Mouse (Mus musculus) layer of hippocampus, postnatal 25 days (tissue): ENCODE measurements around the gene Pdlim5. TPM values are rescaled to one million over a fixed set of nuclear protein-coding genes. Genes with fewer than 3 reads are reported as not detected.

Experiments used
- DNase-seq, 2 experiments: peaks; one replicate each; pipeline ENCODE4 v3.0.0; 2022; ENCODE audit warnings: mixed read lengths in 2 of 2, low spot score in 1 of 2; ENCODE audit errors: extremely low spot score in 1 of 2
- total RNA-seq, 2 experiments: library from RNA; stranded (reverse); gene quantifications; 2 replicates each; pipeline ENCODE4 v1.2.3; 2021

The Pdlim5 gene
- total RNA-seq, 2 experiments from 2014 or later = 21.3 to 24.5 TPM

DNA sequence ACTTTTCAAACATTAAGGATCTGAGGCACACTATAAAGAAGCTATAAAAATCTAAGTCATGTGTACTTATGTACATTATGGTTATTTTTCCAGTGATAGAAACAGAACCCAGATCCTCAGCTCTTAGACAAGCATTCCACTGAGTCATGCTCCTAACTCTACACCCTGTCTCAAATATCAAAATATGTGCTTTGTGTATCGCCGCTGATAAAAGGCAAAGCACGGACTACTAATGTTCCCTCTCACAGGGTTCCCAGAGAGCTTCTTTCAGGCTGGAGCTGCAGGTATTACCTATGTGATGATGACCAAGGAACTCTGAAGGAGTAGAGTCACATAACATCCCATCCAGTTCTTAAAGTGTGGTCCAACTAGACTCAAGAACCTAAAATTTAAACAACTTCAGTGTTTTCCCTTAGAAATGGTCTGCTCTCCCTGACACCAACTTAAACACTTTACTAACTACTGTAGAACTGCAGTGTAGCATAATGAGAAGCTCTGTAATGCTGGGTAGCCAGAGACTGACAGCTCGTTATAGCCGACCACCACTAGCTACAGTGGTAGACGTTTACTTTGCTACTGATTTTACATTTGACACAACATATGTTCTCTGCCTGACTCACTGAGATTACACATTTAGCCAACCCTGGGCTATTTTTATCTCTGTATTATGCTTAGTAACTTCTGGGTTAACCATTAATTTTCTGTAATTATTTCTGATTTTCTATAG lies 115.0 kb downstream of the Pdlim5 start:
- no peak for DNase-seq

GRCm38 (mm10) chr3:142279011-142279410 lies 116.5 kb downstream of the Pdlim5 start:
- no peak for DNase-seq

DNA sequence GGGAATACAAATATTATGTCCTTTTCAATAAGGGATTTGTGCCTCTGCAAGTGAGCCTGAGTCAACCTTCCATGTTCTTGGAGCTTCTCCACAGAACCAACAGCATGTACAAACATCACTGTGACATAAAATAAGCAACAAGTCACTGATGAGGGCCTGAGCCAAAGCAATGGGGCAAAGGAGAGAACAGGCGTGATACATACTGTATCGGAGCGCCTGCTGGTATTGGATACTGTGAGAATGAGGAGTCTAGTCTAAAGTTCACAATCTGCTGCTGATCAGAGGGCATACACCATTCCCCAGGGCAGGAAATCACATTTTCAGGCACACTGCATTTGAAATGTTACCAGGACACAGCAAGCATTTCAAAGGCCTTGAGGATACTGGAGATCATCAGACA lies 119.0 kb downstream of the Pdlim5 start:
- no peak for DNase-seq

DNA sequence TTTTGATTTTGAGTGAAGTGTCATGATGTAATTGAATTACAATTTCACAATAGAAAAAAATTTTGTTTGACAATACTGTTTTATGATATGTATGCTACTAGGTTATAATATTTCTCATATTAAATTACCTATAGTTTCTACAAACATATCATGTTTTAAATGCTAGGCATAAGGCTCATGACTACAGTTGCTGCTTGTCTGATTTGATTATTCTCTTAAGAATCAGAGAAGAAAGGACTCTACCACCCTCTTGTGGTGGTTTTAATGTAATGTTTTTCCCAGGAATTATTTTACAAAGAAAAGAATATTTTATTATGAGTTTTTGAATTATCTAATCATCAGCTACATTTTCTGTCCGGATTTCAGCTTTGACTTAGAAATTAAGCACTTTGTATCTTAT lies 120.5 kb downstream of the Pdlim5 start:
- no peak for DNase-seq

GRCm38 (mm10) chr3:142274451-142274850 lies 121.0 kb downstream of the Pdlim5 start:
- no peak for DNase-seq

GRCm38 (mm10) chr3:142273265-142273664 lies 122.2 kb downstream of the Pdlim5 start:
- DNase-seq = no peak

DNA sequence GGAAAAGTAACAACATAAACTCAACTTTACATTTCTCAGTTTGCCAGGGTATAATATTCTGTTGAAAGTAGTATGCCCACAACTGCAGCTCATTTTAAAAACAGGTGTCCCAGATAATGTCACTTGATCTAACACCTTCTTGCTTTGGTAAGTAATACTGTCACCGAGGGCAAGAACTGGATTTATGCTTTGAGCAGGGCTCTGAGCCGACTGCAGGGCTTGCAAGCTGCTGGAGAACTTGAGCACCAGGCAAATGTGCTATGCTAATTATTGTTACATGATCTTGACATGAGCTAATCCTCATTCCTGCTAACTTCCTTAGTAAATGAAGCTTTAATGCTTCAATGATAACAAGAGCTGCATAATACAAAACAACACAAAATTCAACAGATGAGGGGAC lies 139.1 kb downstream of the Pdlim5 start:
- DNase-seq = no peak

DNA sequence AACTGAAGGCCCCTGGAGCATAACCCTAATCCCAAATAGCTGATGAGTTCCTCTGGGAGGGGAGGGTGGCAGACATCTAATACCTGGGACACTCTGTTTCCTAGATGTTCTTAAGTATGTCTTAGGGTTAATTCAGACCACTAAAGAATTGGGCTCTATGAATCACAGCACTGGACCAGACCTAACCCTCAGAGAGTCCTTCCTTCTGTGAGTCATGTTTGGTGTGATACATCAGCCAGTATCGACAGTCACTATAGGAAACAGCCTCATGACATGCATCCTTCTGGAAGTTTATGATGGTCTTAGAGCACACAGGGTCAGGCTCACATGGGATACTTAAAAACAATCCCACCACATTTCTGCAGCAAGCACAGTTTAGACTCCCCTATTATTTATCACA lies 143.4 kb downstream of the Pdlim5 start:
- DNase-seq = no peak

GRCm38 (mm10) chr3:142249458-142249857 lies 146.0 kb downstream of the Pdlim5 start:
- no peak for DNase-seq

- no peak for DNase-seq
These were observed 152.2 kb downstream of the Pdlim5 start for GRCm38 (mm10) chr3:142243263-142243662.

DNA sequence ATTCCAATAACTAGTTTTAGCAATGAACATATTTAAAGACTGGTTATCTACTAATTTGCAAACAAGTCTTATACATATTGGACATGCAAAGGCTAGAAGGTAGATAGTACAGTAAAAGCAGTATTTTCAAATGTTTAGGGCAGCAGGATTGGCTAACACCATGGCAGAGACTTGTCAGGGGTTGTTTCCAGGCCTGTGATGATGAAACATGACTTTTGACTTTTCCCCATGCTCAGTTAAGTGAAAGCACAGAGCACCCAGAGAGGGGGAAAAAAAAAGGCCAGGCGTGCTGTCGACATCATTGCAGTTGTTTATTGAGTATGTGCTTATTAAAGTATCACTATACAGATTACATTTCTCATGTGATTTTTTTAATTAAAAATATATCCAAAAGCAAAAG lies 156.2 kb downstream of the Pdlim5 start:
- DNase-seq = no peak

DNA sequence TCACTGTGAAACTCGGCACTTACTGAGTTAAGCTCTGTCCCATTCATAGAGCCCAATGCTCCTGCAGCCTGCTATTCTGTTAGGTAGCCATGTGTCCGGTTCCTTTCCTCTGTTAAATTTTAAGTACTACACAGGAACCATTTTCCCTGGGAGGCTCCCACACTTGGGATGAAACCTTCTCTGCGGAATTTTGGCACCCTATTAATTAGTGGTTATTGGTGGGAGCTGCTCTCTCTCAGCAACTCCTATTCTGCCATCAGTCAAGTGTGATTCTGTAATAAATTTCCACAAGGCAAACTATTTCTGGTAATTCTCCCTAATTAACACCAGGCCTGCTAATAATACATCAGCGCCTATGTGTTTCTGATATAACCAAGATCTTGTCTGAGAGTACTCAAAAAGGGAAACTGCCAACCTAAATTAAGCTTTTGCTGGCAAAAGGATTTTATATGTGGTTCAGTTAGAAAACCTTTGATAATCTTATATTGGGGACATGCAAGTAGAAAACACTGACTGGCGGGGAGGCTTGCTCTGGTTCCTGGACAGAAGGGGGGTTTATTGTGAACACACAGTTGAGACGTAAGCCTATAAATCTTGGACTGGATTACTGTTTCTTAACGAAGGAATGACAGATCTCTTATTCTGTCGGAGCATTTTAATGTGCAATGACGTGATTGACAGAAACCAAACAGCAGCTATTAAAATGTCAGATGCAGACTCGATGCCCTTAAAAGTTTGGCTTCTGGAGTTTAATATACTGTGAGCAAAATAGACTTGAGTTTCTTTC lies 157.0 kb downstream of the Pdlim5 start:
- no peak for DNase-seq

GRCm38 (mm10) chr3:142237621-142238020 lies 157.9 kb downstream of the Pdlim5 start:
- DNase-seq = no peak

- no peak for DNase-seq
These were observed 161.7 kb downstream of the Pdlim5 start for GRCm38 (mm10) chr3:142233606-142234465.

DNA sequence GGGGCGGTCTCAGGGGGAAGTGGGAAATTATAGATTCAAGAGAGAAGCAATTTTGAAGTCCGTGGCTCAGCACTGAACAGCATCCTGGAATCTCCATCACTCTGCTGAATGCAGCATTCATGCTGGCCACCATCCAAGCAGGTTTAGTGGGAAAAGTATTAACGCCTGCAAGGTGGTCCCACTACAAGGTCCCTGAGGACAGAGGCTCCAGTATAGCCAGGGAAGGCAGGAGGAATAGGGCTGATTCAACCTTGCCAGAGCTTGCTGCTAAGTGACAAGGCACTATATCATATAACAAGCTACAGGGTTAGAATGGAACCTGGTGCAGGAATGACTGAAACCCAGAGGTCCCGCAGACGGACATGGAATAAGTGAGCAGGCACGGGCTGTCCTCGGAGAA lies 166.8 kb downstream of the Pdlim5 start:
- no peak for DNase-seq

DNA sequence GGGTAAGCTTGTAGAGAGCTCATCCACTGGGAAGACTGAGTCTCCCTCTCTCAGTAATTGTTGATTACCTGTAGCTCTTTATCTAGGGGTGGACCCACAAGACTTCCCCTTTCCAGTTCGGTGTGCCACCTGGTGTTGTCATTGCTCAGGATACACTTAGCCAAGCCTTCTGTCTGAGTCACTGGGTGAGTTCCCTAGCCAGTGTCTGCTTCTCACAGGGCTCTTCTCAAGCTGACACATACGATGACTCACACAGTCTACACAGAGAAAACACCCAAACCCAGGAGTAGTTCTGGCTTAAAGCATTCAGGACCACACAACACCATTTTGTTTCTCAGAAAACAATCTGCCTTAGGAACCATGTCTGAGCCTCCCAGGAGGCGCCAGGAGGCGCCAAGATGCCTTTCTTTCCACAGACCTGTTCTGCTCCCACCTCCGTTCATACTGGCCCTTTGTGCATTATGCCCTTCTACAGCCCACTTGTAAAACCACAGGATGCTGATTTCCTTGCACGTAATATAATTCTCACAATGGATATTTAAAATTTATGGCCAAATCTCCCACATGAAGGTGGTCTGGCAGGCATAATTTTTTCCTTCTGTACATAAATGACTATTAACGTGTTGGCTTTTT lies 172.9 kb downstream of the Pdlim5 start:
- DNase-seq = no peak

- DNase-seq = no peak
These were observed 175.6 kb downstream of the Pdlim5 start for GRCm38 (mm10) chr3:142219910-142220309.

DNA sequence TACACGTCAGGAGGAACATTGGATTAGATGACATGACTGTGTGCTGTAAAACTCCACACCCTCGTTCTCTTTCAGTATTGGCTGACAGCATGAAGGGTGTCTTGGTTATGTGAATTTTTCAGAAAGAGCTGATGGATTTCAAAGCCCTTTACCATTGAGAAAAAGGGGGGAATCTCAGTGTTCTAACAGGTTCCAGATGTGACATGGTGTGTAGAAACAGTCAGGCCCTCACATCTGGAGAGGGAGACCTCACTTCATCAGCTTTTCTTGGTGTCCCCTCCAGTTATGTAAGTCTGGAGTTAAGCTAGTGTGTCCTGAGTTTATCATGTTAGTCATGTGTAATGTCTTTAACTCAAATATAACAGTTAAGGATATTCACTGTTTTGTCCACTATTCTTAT lies 182.7 kb downstream of the Pdlim5 start:
- DNase-seq = no peak

GRCm38 (mm10) chr3:142212186-142212585 lies 183.3 kb downstream of the Pdlim5 start:
- no peak for DNase-seq

- no peak for DNase-seq
These were observed 185.5 kb downstream of the Pdlim5 start for GRCm38 (mm10) chr3:142209981-142210380.

DNA sequence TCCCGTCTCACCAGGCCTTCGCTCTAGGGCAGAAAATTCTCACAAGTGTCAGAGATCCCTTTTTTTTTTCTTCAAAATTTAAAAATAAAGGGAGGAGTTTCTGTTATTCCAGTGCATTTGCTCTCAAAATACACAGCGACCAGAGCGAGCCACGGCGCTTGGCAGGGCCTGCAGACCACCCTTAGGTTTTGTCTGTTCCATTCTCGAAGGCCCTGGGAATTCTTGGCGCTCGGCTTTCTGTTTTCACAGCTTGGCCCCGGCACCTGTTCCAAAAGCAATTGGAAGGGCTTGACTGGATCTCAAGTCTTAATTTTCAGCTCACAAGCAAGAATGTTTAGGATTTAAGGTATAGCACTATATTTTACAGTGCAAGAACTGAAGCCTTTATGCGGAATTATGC lies 186.4 kb downstream of the Pdlim5 start:
- DNase-seq = no peak
